Mouse (Mus musculus) forebrain, embryonic 14.5 days (tissue): Measurements from ENCODE around the gene Adora3. TPM values are rescaled to one million over a fixed set of nuclear protein-coding genes. Genes with fewer than 3 reads are reported as not detected.

Source experiments
- ATAC-seq: fragments of 200-750 bp; cut with Nextera tagmentation; 2 replicates; pipeline ENCODE4 v1.8.0; 2017; ENCODE audit warnings: mild to moderate bottlenecking, moderate library complexity
- DNase-seq: peaks from one replicate; pipeline ENCODE4 v3.0.0-alpha.2; 2015; ENCODE audit warnings: low spot score
- H3K27ac ChIP-seq: fragments of 300-500 bp; sonication (generic); 2 replicates; pipeline ENCODE4 v1.5.1; 2014; ENCODE audit warnings: low read depth, mild to moderate bottlenecking, control low read depth, low read length, moderate library complexity
- H3K27me3 ChIP-seq: fragments of 300-500 bp; sonication (generic); replicated peaks from 2 replicates; pipeline ENCODE4 v1.6.1; 2014; ENCODE audit warnings: low read length, control low read depth, mixed read lengths; ENCODE audit not compliant: control insufficient read depth, insufficient read depth
- H3K36me3 ChIP-seq: fragments of 300-500 bp; sonication (generic); 2 replicates; pipeline ENCODE4 v1.6.1; 2014; ENCODE audit warnings: low read length, control low read depth; ENCODE audit not compliant: control insufficient read depth, insufficient read depth
- H3K4me1 ChIP-seq: fragments of 300-500 bp; sonication (generic); 2 replicates; pipeline ENCODE4 v1.6.1; 2014; ENCODE audit warnings: antibody characterized with exemption, low read length, control low read depth; ENCODE audit not compliant: control insufficient read depth, insufficient read depth
- H3K4me2 ChIP-seq: fragments of 300-500 bp; sonication (generic); 2 replicates; pipeline ENCODE4 v1.6.1; 2014; ENCODE audit warnings: mild to moderate bottlenecking, control low read depth, low read length
- H3K4me3 ChIP-seq: fragments of 300-500 bp; sonication (generic); 2 replicates; pipeline ENCODE4 v1.5.1; 2014; ENCODE audit warnings: low read depth, low read length, control low read depth
- H3K9ac ChIP-seq: fragments of 300-500 bp; sonication (generic); 2 replicates; pipeline ENCODE4 v1.6.1; 2014; ENCODE audit warnings: mild to moderate bottlenecking, low read length, control low read depth, moderate library complexity
- H3K9me3 ChIP-seq: fragments of 300-500 bp; sonication (generic); replicated peaks from 2 replicates; pipeline ENCODE4 v1.6.1; 2016; ENCODE audit warnings: low read length, control low read depth, mixed read lengths; ENCODE audit not compliant: control insufficient read depth
- WGBS: fragments of 180-500 bp; shearing (Covaris S2); extraction: QIAGEN DNeasy Blood & Tissue Kit; methylation state at CpG from one replicate; pipeline ENCODE4 v1.1.7; 2014; 5-methylcytosine and 5-hydroxymethylcytosine counted together
- polyA plus RNA-seq: library from polyadenylated mRNA; unstranded; fragments of >200 nt; fragmentation: Nextera tagmentation; extraction: Ambion mirVana; gene quantifications from 2 replicates; pipeline ENCODE4 v1.2.1, GENCODE M21; 2014

Adora3 gene
- polyA plus RNA-seq, 1 experiment from 2014 or later = 0.11 TPM

- no peaks in the 10 kb centered on the region for H3K4me1 ChIP-seq
- no peak overlapping the region for H3K4me2 ChIP-seq
- no peak overlapping the region for H3K4me3 ChIP-seq
- H3K9ac ChIP-seq = no peak overlapping the region
- H3K27ac ChIP-seq = no peak overlapping the region
- H3K27me3 ChIP-seq = no peaks in the 10 kb centered on the region
- DNase-seq (no peak), ATAC-seq (no peak)
- 91% methylated on average over 7 of the region's 7 CpGs for WGBS
- H3K36me3 ChIP-seq = no peaks in the 10 kb centered on the region
- H3K9me3 ChIP-seq = no peaks in the 10 kb centered on the region
Measured at GRCm38 (mm10) chr3:105882105-105882504, 11.4 kb downstream of the Adora3 start.

- 87% methylated on average over 2 of the region's 2 CpGs for WGBS
- no peak overlapping the region for H3K4me2 ChIP-seq
- H3K9me3 ChIP-seq = no peaks in the 10 kb centered on the region
- H3K9ac ChIP-seq = no peak overlapping the region
- DNase-seq (no peak), ATAC-seq (no peak)
- H3K4me3 ChIP-seq = no peak overlapping the region
- H3K27ac ChIP-seq = no peak overlapping the region
- no peaks in the 10 kb centered on the region for H3K36me3 ChIP-seq
- H3K27me3 ChIP-seq = no peaks in the 10 kb centered on the region
- H3K4me1 ChIP-seq = no peaks in the 10 kb centered on the region
Measured at GRCm38 (mm10) chr3:105883111-105883510, 12.5 kb downstream of the Adora3 start.

- Histone ChIP-seq H3K27ac (no peak overlapping the region), H3K4me1 (no peaks in the 10 kb centered on the region), H3K9me3 (no peaks in the 10 kb centered on the region), H3K4me3 (no peak overlapping the region), H3K9ac (no peak overlapping the region), H3K36me3 (no peaks in the 10 kb centered on the region), H3K27me3 (no peaks in the 10 kb centered on the region), H3K4me2 (no peak overlapping the region)
- ATAC-seq (no peak), DNase-seq (no peak)
- WGBS = 77% methylated on average over 3 of the region's 3 CpGs
Measured at GRCm38 (mm10) chr3:105888961-105889360, 18.3 kb downstream of the Adora3 start.

- ATAC-seq = no peak
- Histone ChIP-seq H3K27ac (no peak overlapping the region), H3K9me3 (no peaks in the 10 kb centered on the region), H3K36me3 (no peaks in the 10 kb centered on the region), H3K4me2 (no peak overlapping the region), H3K4me1 (no peaks in the 10 kb centered on the region), H3K9ac (no peak overlapping the region), H3K27me3 (no peaks in the 10 kb centered on the region), H3K4me3 (no peak overlapping the region)
- no peak for DNase-seq
- 70% methylated on average over 4 of the region's 4 CpGs for WGBS
Measured at GRCm38 (mm10) chr3:105890220-105890619, 19.6 kb downstream of the Adora3 start.

GRCm38 (mm10) chr3:105891141-105891540 is 20.5 kb downstream of the Adora3 start:
- H3K9ac ChIP-seq = no peak overlapping the region
- no peak overlapping the region for H3K4me2 ChIP-seq
- H3K36me3 ChIP-seq = no peaks in the 10 kb centered on the region
- ATAC-seq = no peak
- H3K4me1 ChIP-seq = no peaks in the 10 kb centered on the region
- H3K27me3 ChIP-seq = no peaks in the 10 kb centered on the region
- H3K4me3 ChIP-seq = no peak overlapping the region
- DNase-seq = no peak
- no peaks in the 10 kb centered on the region for H3K9me3 ChIP-seq
- no peak overlapping the region for H3K27ac ChIP-seq
- WGBS = 79% methylated on average over 3 of the region's 3 CpGs

GRCm38 (mm10) chr3:105891760-105892571 is 21.3 kb downstream of the Adora3 start:
- Histone ChIP-seq H3K27ac (no peak overlapping the region), H3K9ac (no peak overlapping the region), H3K36me3 (no peaks in the 10 kb centered on the region), H3K4me1 (no peaks in the 10 kb centered on the region), H3K4me3 (no peak overlapping the region), H3K4me2 (no peak overlapping the region), H3K9me3 (no peaks in the 10 kb centered on the region), H3K27me3 (no peaks in the 10 kb centered on the region)
- ATAC-seq = no peak
- 84% methylated on average over 10 of the region's 10 CpGs for WGBS
- DNase-seq = no peak

GRCm38 (mm10) chr3:105892572-105893495 is 22.2 kb downstream of the Adora3 start:
- Histone ChIP-seq H3K27me3 (no peaks in the 10 kb centered on the region), H3K36me3 (no peaks in the 10 kb centered on the region), H3K9me3 (no peaks in the 10 kb centered on the region), H3K4me3 (no peak overlapping the region), H3K27ac (no peak overlapping the region), H3K9ac (no peak overlapping the region), H3K4me1 (no peaks in the 10 kb centered on the region), H3K4me2 (no peak overlapping the region)
- ATAC-seq (no peak), DNase-seq (no peak)
- 87% methylated on average over 19 of the region's 19 CpGs for WGBS

- Histone ChIP-seq H3K4me1 (no peaks in the 10 kb centered on the region), H3K27ac (no peak overlapping the region), H3K27me3 (no peaks in the 10 kb centered on the region), H3K9ac (no peak overlapping the region), H3K36me3 (no peaks in the 10 kb centered on the region), H3K4me3 (no peak overlapping the region), H3K9me3 (no peaks in the 10 kb centered on the region), H3K4me2 (no peak overlapping the region)
- no peak for ATAC-seq
- no peak for DNase-seq
- WGBS = 77% methylated on average over 6 of the region's 6 CpGs
Measured at GRCm38 (mm10) chr3:105893941-105894391, 23.3 kb downstream of the Adora3 start.
